Mouse (Mus musculus): ENCODE measurements around the gene Isyna1. TPM values are rescaled to one million over a fixed set of nuclear protein-coding genes. Genes with fewer than 3 reads are reported as not detected.

Gene Isyna1
- polyA plus RNA-seq (2012; ENCODE audit: low replicate concordance) = 253 and 312 TPM in 2 replicates

DNA sequence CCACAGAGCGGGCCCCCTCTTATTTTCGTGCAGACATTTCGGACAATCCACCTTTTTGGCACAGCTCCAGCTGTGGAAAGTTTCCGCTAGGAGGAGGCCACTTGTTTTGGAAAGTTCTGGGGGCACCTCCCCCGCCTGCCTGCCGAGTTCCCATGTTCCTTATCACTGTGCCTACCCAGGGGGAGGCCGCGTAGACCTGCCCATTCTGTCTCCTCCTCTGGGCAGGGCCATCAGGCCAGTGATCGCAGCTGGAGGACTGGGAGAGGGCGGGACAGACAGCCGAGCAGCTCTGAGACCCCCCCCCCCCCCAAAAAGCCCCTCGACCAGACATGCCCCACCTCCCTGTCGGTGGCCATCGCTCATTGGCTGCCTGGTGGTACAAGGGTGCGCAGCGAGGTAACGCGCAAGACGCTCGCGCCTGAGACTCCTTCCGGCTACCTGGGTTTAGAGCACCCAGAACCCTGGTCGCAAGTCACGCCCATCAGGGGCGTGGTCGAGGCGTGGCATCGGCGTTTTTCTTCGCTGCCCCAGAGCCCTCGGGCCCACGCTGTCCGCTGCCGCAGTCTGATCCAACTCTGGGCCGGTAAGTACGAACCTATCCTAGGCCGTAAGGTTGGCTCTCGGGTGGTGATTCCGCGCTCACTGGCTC lies at the start of gene Isyna1:
Isyna1 (plus strand) TSS at position 413 of the 649 bp plus-strand sequence.

GRCm38 (mm10) chr8:70608749-70609367 lies 14.7 kb downstream of the Isyna1 start, which contains the start of gene Ssbp4:
Gene Ssbp4, minus strand, starts transcription at chr8:70608872.

DNA sequence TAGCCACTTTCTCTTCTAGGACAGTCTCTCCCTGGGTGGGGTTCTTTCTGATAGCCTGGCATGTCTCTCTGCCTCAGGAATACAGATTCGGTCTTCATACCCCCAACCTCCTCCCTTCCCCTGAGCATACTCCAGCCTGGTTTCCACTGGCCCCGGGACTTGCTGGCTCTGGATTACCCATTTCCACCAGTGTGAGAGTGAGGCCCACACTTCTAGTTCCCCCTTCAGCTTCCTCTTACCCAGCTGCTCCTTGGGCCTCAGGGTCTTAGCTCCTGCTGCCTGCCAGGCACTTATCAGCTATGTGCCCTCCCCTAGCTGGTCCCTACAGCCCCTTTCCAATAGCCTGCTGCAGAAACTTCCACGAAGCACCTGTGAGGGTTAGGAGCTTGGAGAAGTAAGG lies 21.7 kb downstream of the Isyna1 start, which contains the start of gene Lrrc25:
Lrrc25 (plus strand) TSS at position 262 of the 400 bp plus-strand sequence.

GRCm38 (mm10) chr8:70632346-70632892 lies 38.2 kb downstream of the Isyna1 start, which contains the start of gene Gdf15:
Gene Gdf15, minus strand, starts transcription at chr8:70632456.

Other genes with a start within 250 kb of the Isyna1 start
- 154 and 179 TPM in 2 replicates for gene Upf1, start 241.1 kb upstream of the Isyna1 start, polyA plus RNA-seq (2012; ENCODE audit: low replicate concordance)
- gene Comp, start 220.8 kb upstream of the Isyna1 start, polyA plus RNA-seq (2012; ENCODE audit: low replicate concordance) = not detected in 2 replicates
- 25.6 and 26.0 TPM in 2 replicates for gene Crtc1, start 154.8 kb upstream of the Isyna1 start, polyA plus RNA-seq (2012; ENCODE audit: low replicate concordance)
- gene Klhl26, start 117.4 kb upstream of the Isyna1 start, polyA plus RNA-seq (2012; ENCODE audit: low replicate concordance) = 4.6 and 9.6 TPM in 2 replicates
- gene Tmem59l, start 107.0 kb upstream of the Isyna1 start, polyA plus RNA-seq (2012; ENCODE audit: low replicate concordance) = not detected in 2 replicates
- gene Crlf1, start 101.2 kb upstream of the Isyna1 start, polyA plus RNA-seq (2012; ENCODE audit: low replicate concordance) = 3.6 and 4.1 TPM in 2 replicates
- gene Rex1bd, start 87.6 kb upstream of the Isyna1 start, polyA plus RNA-seq (2012; ENCODE audit: low replicate concordance) = 130 and 308 TPM in 2 replicates
- gene Uba52, start 83.6 kb upstream of the Isyna1 start, polyA plus RNA-seq (2012; ENCODE audit: low replicate concordance) = 338 and 558 TPM in 2 replicates
- gene Fkbp8, start 66.6 kb upstream of the Isyna1 start, polyA plus RNA-seq (2012; ENCODE audit: low replicate concordance) = 1,600 and 2,800 TPM in 2 replicates
- 30.5 and 31.3 TPM in 2 replicates for gene Kxd1, start 66.4 kb upstream of the Isyna1 start, polyA plus RNA-seq (2012; ENCODE audit: low replicate concordance)
- gene Ell, start 54.9 kb upstream of the Isyna1 start, polyA plus RNA-seq (2012; ENCODE audit: low replicate concordance) = 42.1 and 42.5 TPM in 2 replicates
- 1,745 and 3,628 TPM in 2 replicates for gene Ssbp4, start 14.5 kb downstream of the Isyna1 start, polyA plus RNA-seq (2012; ENCODE audit: low replicate concordance)
- gene Lrrc25, start 21.8 kb downstream of the Isyna1 start, polyA plus RNA-seq (2012; ENCODE audit: low replicate concordance) = 12.7 and 15.0 TPM in 2 replicates
- gene Gdf15, start 38.1 kb downstream of the Isyna1 start, polyA plus RNA-seq (2012; ENCODE audit: low replicate concordance) = 8.6 and 17.1 TPM in 2 replicates
- 3.0 and 4.7 TPM in 2 replicates for gene Pgpep1, start 66.0 kb downstream of the Isyna1 start, polyA plus RNA-seq (2012; ENCODE audit: low replicate concordance)
- 259 and 742 TPM in 2 replicates for gene Lsm4, start 78.9 kb downstream of the Isyna1 start, polyA plus RNA-seq (2012; ENCODE audit: low replicate concordance)
- gene Jund, start 104.6 kb downstream of the Isyna1 start, polyA plus RNA-seq (2012; ENCODE audit: low replicate concordance) = 585 and 1,357 TPM in 2 replicates
- gene Iqcn, start 109.1 kb downstream of the Isyna1 start, polyA plus RNA-seq (2012; ENCODE audit: low replicate concordance) = not detected in 2 replicates
- not detected in 2 replicates for gene Gm3336, start 124.2 kb downstream of the Isyna1 start, polyA plus RNA-seq (2012; ENCODE audit: low replicate concordance)
- gene Pde4c, start 129.3 kb downstream of the Isyna1 start, polyA plus RNA-seq (2012; ENCODE audit: low replicate concordance) = 0.76 and 0.99 TPM in 2 replicates
- gene Rab3a, start 160.3 kb downstream of the Isyna1 start, polyA plus RNA-seq (2012; ENCODE audit: low replicate concordance) = 20.7 and 31.8 TPM in 2 replicates
- 124 and 154 TPM in 2 replicates for gene Mpv17l2, start 166.6 kb downstream of the Isyna1 start, polyA plus RNA-seq (2012; ENCODE audit: low replicate concordance)
- 120 and 128 TPM in 2 replicates for gene Pik3r2, start 182.3 kb downstream of the Isyna1 start, polyA plus RNA-seq (2012; ENCODE audit: low replicate concordance)
- gene Mast3, start 210.7 kb downstream of the Isyna1 start, polyA plus RNA-seq (2012; ENCODE audit: low replicate concordance) = 318 and 530 TPM in 2 replicates
- 1.1 and 2.2 TPM in 2 replicates for gene Il12rb1, start 214.1 kb downstream of the Isyna1 start, polyA plus RNA-seq (2012; ENCODE audit: low replicate concordance)
- gene Arrdc2, start 245.3 kb downstream of the Isyna1 start, polyA plus RNA-seq (2012; ENCODE audit: low replicate concordance) = 99.3 and 171 TPM in 2 replicates

Data from leukemia stem cell, adult 10-12 weeks (primary cell).